Mouse (Mus musculus) lung, adult 2 months (tissue): ENCODE measurements around the gene Cd83. TPM values are rescaled to one million over a fixed set of nuclear protein-coding genes. Genes with fewer than 3 reads are reported as not detected.

ENCODE experiments used
- DNase-seq: peaks from one replicate; pipeline ENCODE4 v3.0.0; 2022
- H3K4me1 ChIP-seq: fragments of 200-500 bp; 2 replicates; pipeline ENCODE4 v1.6.1; 2011; ENCODE audit warnings: low read length; ENCODE audit not compliant: control insufficient read depth, insufficient read depth
- H3K4me3 ChIP-seq: fragments of 200-500 bp; replicated peaks from 2 replicates; pipeline ENCODE3; 2011; ENCODE audit warnings: low read depth, mild to moderate bottlenecking, control low read depth, low read length; ENCODE audit errors: extremely low read depth
- CTCF ChIP-seq: fragments of 200-500 bp; IDR thresholded peaks from 2 replicates; pipeline ENCODE4 v1.5.1; 2011; ENCODE audit warnings: mild to moderate bottlenecking, low read length, control low read depth; ENCODE audit not compliant: insufficient read depth
- POLR2A ChIP-seq: fragments of 200-500 bp; IDR thresholded peaks from 2 replicates; pipeline ENCODE4 v1.6.1; 2011; ENCODE audit warnings: low read depth, mild to moderate bottlenecking, control low read depth, low read length, borderline replicate concordance; ENCODE audit errors: extremely low read depth
- WGBS: fragments of 180-500 bp; shearing (Covaris S2); methylation state at CpG from one replicate; pipeline ENCODE4 v1.1.7; 2018; 5-methylcytosine and 5-hydroxymethylcytosine counted together
- polyA plus RNA-seq: library from polyadenylated mRNA; depleted of rRNA; stranded (reverse); fragments of >200 nt; gene quantifications from 2 replicates; pipeline ENCODE4 v1.2.3, GENCODE M21; 2012

The Cd83 gene
- polyA plus RNA-seq, 1 experiment: 6.9 TPM

DNA sequence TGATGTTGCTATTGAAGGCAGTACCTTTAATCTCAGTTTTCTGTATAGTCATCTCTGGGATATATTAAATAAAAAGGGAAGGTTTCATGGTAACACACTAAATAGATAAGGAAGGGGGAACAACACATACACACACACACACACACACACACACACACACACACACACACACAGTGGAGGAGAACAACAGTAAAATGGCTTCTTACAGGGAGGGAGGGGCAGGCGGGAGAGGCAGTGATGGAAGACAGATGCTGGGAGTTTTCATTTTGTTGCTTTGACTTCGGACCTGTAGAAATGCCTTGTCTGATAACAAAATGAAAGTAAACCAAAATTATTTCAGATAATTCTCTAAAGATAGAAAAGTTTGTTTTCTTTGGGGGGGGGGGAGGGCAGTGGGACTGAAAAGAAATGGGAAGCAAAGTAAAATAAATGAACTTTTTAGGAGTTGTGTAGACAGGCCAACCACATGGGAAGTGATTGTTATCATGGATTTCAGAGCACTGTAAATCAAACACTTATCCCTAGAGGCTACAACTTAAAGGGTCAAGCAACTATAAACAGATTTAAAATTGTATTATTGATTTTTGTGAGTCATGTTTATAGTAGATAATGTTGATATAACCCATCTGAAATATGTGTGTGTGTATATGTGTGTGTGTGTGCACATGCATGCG lies 30.0 kb upstream of the Cd83 start:
- Histone ChIP-seq H3K4me3 (no peak overlapping the region), H3K4me1 (no peaks in the 10 kb centered on the region)
- TF ChIP-seq POLR2A: no peak
- TF ChIP-seq CTCF: no peak
- DNase-seq: no peak
- 64% methylated on average over 3 of the region's 3 CpGs for WGBS

DNA sequence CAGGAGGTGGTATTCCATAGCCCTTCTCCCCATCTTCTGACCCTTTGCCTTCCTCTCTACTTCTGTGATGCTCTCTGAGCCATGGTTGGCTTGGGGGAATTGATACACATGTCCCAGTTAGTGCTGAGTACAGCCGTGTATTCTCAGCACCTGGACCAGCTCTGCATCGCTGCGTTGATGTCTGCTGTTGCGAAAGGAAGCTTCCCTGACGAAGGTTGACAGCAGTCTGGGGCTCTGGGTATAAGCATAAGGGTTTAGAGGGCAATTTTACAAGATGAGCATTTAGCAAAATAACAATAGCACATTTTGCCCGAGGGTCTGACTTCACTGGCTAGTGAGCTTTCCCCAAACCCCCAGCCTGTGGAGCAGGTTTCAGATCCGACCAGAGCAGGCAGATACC lies 29.0 kb upstream of the Cd83 start:
- no peak for DNase-seq
- H3K4me1 ChIP-seq: no peaks in the 10 kb centered on the region
- no peak for TF ChIP-seq POLR2A
- no peak for TF ChIP-seq CTCF
- no peak overlapping the region for H3K4me3 ChIP-seq
- 79% methylated on average over 7 of the region's 7 CpGs for WGBS

DNA sequence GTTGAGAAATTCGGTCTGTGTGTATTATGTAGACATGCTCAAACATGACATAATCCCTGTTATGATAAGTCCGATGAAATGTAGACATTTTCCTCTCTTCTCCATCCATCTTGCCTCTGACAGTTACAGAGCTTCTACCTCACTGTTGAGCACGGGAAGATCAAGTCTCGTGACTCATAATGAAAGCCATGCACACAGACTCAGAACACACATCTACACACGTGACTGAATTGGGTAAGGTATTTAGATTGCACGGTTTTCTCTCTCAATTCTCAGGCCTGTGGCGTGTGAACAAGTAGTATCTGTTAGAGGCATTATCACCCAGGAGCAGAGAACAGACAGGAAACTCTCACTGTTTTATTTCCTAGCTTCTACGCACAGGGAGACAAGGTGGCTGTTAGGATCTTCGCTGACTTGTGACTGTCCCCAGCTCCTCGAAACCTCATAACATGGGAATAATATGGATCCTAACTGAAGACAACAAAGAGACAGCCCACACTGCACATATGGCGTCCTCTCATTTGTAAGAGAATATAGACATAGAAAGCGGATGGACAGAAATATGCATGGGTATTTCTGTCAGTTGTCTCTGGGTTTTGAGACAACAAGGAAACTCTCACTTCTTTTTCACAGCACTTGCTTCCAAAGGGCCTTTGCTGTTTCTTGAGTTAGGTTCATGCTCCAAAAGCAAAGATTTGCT lies 23.3 kb upstream of the Cd83 start:
- 80% methylated on average over 12 of the region's 12 CpGs for WGBS
- no peak for TF ChIP-seq POLR2A
- H3K4me1 ChIP-seq: no peaks in the 10 kb centered on the region
- DNase-seq: no peak
- H3K4me3 ChIP-seq: no peak overlapping the region

DNA sequence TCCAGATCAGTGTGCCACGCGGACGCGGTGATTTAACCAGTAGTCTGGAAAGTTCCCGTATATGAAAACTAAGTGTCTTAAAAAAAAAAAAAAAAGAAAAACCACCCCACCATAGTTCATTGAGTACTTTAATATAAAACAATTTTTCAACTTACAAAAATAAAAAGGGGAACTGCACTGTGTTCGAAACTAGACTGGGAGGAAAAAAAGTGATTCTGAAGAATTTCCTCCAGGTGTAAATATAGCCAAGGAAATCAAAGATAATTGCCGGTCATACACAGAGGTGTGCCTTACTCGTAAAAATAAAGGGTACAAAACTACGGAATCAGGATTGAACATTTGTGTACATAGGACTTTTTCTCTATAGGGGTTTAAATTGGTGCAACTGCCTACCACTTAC lies 21.7 kb upstream of the Cd83 start:
- TF ChIP-seq POLR2A (no peak), CTCF (no peak)
- Histone ChIP-seq H3K4me3 (no peak overlapping the region), H3K4me1 (no peaks in the 10 kb centered on the region)
- 90% methylated on average over 9 of the region's 9 CpGs for WGBS
- DNase-seq: no peak

DNA sequence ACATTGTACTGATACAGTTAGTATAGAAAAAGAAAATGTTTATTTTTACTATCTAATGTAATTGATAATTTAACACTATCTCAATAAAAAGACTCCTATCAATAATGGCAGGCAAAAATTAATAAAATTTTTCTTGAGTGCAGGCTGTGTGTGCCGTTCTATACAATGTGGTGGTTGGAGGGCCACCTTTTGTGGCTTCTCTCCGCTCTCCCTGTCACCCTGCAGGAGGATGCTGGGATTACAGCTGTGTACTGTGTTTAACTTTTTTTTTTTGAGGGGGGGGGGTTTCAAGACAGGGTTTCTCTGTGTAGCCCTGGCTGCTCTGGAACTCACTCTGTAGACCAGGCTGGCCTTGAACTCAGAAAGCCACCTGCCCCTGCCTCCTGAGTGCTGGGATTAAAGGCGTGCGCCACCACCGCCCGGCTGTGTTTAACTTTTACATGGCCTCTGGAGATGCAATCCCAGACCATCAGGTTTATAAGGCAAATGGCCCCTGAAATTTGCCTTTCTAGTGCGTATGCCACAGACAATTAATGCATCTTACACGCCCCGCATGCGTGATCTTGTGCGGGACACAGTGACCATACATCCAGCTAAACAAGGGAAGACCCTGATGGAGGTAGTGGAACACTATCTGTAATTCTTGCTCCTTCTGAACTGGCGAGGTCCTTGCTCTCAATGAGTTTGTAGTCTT lies 21.1 kb upstream of the Cd83 start:
- TF ChIP-seq CTCF: no peak
- no peak for TF ChIP-seq POLR2A
- no peak for DNase-seq
- no peak overlapping the region for H3K4me3 ChIP-seq
- H3K4me1 ChIP-seq: no peaks in the 10 kb centered on the region
- WGBS: 96% methylated on average over 12 of the region's 12 CpGs

DNA sequence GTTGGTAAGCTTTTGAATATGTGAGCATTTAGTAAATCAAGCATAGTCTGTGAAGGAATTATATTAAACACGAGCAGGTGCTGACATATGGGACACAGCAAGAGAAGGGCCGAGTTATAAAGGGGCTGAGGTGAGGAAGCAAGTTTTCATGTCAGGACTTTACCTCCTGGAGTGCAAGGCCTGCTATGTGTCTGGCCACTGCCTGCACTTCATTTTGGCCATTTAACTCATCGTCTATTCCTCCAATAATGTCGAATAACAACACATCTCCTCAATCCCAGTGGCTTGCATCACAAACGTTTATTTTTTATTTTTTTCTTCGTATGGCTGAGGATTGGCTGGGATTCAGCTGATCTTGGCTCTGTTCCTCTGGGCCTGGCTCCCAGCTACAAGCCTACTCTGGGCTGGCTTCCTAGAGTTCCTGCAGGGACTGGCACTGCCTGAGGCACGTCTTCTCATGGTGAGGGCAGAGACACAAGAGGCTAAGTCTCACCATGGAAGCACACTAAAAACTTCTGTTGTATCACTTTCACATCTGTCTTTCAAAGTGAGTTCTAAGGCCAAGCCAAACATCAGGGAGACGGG lies 20.5 kb upstream of the Cd83 start:
- H3K4me3 ChIP-seq: no peak overlapping the region
- TF ChIP-seq POLR2A: no peak
- TF ChIP-seq CTCF: no peak
- DNase-seq: no peak
- 40% methylated on average over 8 of the region's 8 CpGs for WGBS
- H3K4me1 ChIP-seq: no peaks in the 10 kb centered on the region

DNA sequence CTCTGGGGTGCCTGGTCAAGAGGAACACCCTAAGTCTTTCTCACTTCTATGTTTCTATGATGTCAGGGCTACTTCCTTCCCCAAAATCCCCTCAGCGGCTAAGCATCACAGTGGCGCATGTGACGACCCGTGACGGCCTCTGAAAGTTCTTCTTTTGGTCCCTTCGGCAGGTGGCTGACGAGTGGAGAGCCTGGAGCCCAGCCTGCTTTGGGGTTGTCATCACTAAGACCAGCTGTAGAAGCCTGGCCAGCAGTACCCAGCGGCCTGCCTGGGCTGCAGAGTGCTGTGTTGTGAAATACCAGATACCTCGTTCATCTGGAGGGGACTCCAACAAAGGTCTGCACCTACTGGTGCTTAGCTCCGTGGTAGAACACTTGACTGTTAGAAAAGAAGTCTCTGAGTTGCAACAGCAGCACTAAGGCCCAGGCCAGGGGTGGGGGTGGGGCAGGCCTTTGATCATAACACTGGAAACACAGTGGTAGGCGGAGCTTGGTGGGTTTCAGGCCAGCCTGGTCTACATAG lies 19.2 kb upstream of the Cd83 start:
- 66% methylated on average over 11 of the region's 11 CpGs for WGBS
- no peak for TF ChIP-seq POLR2A
- TF ChIP-seq CTCF: no peak
- H3K4me1 ChIP-seq: no peaks in the 10 kb centered on the region
- H3K4me3 ChIP-seq: no peak overlapping the region
- DNase-seq: no peak

DNA sequence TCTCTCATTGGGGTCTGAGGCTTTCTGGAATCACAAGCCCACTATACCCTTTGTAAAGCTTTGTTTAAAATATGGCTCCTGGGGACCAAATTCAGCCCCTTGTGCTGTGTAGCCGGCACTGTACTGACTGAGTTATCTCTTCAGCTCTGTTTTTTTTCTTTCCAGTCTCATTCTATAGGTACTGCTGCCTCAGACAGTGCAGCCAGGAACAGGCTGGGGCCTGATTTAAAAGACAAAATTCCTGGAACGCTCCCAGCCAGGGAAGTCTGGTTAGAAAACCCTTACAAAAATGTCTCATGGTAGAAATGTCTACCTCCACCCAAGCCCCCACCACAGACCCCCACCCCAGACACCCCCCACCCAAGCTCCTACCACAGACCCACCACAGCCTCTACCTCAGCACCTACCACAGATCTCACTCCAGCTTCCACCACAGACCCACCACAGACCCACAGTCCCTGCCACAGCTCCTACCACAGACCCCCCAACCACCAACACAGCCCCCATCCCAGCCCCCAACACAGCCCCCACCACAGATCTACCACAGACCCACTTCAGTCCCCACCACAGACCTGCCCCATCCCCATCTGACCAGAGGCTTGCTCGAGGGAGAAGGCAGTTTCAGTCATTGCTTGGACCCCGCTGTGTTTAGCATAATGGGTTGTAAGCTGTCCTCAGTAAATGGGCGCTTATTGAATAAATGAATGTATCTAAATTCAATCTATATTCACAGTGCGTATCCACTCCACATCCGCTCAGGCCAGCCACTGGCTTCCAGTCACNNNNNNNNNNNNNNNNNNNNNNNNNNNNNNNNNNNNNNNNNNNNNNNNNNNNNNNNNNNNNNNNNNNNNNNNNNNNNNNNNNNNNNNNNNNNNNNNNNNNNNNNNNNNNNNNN lies 17.5 kb upstream of the Cd83 start:
- DNase-seq: no peak
- Histone ChIP-seq H3K4me1 (no peaks in the 10 kb centered on the region), H3K4me3 (no peak overlapping the region)
- WGBS: 88% methylated on average over 7 of the region's 7 CpGs
- TF ChIP-seq POLR2A (no peak), CTCF (no peak)
